Mouse (Mus musculus): ENCODE data around the gene Olfr582.

Gene Olfr582

DNA sequence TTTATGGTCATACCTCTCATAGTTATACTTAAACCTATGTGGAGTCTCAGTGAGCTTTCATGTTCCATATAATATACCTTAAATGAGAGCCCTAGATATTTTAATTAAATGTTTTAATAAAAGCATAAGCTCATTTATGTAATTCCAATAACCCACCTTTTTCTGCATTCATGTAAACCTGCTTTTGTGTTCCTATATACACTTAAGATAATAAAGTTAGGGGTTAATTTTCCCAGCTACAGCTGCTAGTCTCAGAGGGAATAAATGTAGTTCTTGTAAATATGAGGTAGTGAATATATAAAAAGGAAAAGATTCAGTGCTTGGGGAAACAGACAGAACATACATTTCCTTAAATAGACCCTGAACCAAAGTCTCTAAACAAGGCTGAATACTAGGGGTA lies at the start of gene Olfr582:
Olfr582 (plus strand) TSS at position 301 of the 400 bp plus-strand sequence.
- no peak for DNase-seq (ENCODE audit: low read depth, low spot score)

DNA sequence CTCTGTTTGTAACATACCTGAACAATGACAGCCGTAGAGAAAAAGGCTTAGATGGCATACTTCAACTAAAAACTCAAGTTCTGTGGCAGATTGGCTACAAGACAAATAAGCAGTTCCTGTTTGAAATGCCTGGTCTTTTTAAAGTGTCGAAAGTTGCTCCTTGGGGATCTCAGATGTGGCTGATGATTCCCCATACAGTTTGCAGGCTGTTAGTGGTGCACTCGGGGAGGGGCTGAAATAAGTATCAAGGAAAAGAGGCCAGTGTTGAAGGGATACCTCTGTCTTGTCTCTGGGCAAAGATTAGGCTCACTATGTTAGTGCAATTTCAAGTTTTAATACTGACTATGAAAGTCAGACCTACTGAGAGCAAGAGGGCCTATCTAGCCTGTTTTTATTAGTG lies 48.6 kb upstream of the Olfr582 start, which contains the start of gene Olfr578:
Olfr578 (minus strand) TSS at position 101 of the 400 bp plus-strand sequence.
- DNase-seq (ENCODE audit: low read depth, low spot score) = no peak

DNA sequence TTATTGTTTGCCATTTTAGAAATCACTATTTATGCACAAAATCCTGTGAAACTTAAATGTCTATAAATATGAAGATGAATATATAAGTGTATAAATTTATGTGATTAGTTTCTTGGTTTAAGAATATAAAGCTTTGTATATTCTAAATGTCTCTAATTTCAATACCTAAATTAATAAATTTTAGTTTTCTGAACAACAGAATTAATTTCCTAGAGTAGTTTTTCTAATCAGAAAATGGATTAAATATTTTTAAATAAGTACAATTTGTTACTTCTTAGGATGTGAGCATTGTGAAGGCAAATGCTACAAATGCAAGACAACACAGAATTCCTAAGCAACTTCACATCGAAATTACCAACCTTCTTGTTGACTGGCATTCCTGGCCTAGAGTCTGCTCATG lies 13.2 kb downstream of the Olfr582 start, which contains the start of gene Olfr583:
Olfr583 (plus strand) TSS at position 301 of the 400 bp plus-strand sequence.
- no peak for DNase-seq (ENCODE audit: low read depth, low spot score)

- DNase-seq (ENCODE audit: low read depth, low spot score) = no peak
These were observed 43.8 kb downstream of the Olfr582 start, which contains the start of gene Olfr584 for GRCm38 (mm10) chr7:103081585-103081984. Olfr584 (plus strand) TSS chr7:103081885.
